Mouse (Mus musculus): ENCODE data around the gene Arhgap31.
A peak's percentile ranks its signal among the peaks of the same experiment; 100 is the strongest.
"Not testable (repeated sequence)": the region's sequence is repeated elsewhere in the genome, so short reads cannot be mapped to it uniquely, and the experiment has no call there.

Arhgap31 gene

DNA sequence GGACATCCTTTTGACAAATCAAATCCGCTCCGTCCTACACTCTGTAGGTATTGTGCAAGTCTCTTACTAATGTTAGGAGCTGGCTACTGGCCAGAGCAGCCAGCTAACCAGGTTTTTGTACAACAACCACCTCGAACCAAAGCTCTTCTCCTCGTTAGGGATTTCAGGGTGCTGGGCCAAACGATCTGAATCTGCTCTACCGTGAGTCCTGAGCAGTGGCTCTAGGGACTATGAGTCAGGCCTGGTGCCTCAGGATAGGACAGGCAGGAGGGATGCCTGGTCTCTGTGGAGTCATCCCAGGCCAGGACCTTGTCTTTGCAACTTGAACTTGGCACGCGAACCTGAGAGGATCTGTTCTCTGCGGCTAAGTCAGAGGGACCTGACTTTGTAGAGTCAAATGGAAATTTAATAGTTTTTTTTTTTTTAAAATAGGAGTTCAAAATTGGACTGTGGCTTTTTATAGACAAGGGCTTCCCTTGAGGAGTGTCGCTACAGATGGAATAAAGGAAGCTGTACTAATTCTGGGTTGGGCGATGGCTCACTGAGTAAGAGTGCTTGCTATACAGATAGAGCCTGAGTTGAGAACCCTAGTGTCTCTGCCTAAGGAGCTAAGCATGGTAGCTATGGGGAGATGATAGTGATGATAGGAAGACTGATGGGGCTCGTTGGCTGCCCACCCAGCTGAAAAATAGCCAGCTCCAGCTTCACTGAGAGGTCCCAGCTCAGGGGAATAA lies 24.4 kb downstream of the Arhgap31 start:
- no peak for DNase-seq (ENCODE audit: low spot score in 2 of 2)

GRCm38 (mm10) chr16:38687673-38688072 lies 25.4 kb downstream of the Arhgap31 start:
- no peak for DNase-seq (ENCODE audit: low spot score in 2 of 2)

GRCm38 (mm10) chr16:38683094-38683493 lies 30.0 kb downstream of the Arhgap31 start:
- DNase-seq (ENCODE audit: low spot score in 2 of 2): no peak

- DNase-seq (ENCODE audit: low spot score in 2 of 2): no peak
Measured at GRCm38 (mm10) chr16:38681313-38681712, 31.8 kb downstream of the Arhgap31 start.

DNA sequence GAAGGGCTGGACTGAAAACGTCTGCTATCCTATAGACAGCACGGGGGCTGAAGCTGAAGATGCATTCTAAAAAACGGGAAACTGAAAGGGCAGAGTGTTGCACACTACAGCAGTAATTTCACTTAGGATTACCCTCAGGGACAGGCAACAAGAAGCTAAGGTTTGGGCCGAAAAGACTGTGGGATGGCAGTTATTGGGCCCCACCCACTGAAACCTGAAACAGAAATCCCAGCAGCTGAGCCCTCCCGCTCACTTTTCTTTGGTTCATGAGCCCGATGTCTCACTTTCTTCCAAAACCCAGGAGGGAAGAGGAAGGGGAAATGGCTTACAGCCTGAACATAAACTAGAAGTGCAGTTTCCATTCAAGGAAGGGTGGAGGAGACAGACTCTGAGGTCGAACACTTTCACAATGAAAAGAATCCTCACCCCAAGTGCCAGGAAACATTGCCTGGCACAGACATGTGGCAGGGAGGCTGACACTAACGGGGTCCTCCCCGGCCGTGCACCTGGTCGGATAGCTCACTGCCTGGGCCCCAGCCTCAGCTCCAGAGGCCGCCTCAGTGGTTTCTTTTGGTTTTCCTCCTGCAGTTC lies 33.5 kb downstream of the Arhgap31 start:
- DNase-seq (ENCODE audit: low spot score in 2 of 2): no peak

- DNase-seq (ENCODE audit: low spot score in 2 of 2): no peak
Measured at GRCm38 (mm10) chr16:38678853-38679252, 34.2 kb downstream of the Arhgap31 start.

- not testable (repeated sequence) for DNase-seq (ENCODE audit: low spot score in 2 of 2)
Measured at GRCm38 (mm10) chr16:38677941-38678340, 35.1 kb downstream of the Arhgap31 start.

GRCm38 (mm10) chr16:38677171-38677570 lies 35.9 kb downstream of the Arhgap31 start:
- DNase-seq (ENCODE audit: low spot score in 2 of 2): no peak

DNA sequence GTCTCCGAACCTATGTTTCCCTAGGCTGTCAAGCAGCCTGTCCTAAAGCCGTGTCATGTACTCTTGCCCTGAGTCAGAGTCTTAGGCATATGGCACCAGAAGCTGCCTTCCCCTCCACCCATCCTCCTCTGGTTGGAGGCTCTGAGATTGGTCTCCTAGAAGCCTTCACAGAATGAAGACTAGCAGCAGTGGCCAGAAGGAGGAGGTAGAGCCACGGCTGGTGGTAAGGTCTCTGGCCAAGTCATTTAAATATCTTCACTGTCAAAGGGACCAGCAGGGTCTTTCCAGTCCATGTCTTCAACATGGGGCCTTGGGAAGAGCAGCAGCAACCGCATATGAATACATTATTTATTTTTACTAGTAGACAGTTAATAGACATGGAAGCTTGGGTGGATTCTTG lies 36.4 kb downstream of the Arhgap31 start:
- no peak for DNase-seq (ENCODE audit: low spot score in 2 of 2)

GRCm38 (mm10) chr16:38675600-38676335 lies 37.3 kb downstream of the Arhgap31 start:
- DNase-seq (ENCODE audit: low spot score in 2 of 2): no peak

- no peak for DNase-seq (ENCODE audit: low spot score in 2 of 2)
Measured at GRCm38 (mm10) chr16:38674891-38675290, 38.2 kb downstream of the Arhgap31 start.

- peak; percentile 89 to 93 for DNase-seq (ENCODE audit: low spot score in 2 of 2)
Measured at GRCm38 (mm10) chr16:38673511-38673910, 39.6 kb downstream of the Arhgap31 start.

GRCm38 (mm10) chr16:38672947-38673346 lies 40.1 kb downstream of the Arhgap31 start:
- no peak for DNase-seq (ENCODE audit: low spot score in 2 of 2)

- DNase-seq (ENCODE audit: low spot score in 2 of 2): no peak
Measured at GRCm38 (mm10) chr16:38672370-38672769, 40.7 kb downstream of the Arhgap31 start.

- DNase-seq (ENCODE audit: low spot score in 2 of 2): no peak
Measured at GRCm38 (mm10) chr16:38670621-38671390, 42.3 kb downstream of the Arhgap31 start.

GRCm38 (mm10) chr16:38668871-38669675 lies 44.0 kb downstream of the Arhgap31 start:
- DNase-seq (ENCODE audit: low spot score in 2 of 2): peak; percentile 57 to 69

DNA sequence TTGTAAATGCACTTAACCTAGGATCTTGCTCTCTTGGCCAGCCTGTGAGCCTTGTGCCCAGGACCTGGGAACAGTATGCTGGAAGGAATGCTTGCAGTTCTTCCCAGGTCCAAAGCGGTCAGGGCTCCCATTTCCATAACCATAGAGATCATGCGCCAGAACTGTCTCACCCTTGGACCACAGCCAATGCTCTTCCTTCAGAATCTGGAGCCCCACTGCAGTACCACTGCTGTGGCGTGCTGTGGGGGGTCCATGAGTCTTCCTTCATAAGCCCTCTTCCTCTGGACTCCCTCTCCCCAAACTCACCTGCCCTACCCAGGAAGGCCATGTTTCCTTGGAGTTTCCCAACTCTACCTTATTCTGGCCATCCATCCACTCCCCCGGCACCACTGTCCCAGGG lies 46.6 kb downstream of the Arhgap31 start:
- DNase-seq (ENCODE audit: low spot score in 2 of 2): no peak

DNA sequence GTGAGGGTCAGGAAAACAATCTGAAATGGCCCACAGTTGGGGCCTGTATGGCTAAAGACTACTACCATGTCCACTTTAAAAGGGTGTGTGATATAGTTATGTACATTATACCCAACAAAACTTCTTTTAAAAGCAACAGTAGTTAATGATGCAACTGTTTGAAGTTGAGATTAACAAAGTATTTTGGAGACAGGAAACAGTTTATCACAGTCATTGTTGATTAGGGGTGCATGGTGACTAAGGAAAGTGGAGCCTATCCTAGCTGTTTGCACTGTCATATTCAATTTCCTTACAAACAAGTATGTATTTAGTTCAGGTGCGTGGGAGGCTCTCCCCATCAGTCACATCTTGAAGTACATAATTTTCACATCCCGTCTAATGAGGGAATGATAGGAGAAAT lies 47.1 kb downstream of the Arhgap31 start:
- no peak for DNase-seq (ENCODE audit: low spot score in 2 of 2)

DNA sequence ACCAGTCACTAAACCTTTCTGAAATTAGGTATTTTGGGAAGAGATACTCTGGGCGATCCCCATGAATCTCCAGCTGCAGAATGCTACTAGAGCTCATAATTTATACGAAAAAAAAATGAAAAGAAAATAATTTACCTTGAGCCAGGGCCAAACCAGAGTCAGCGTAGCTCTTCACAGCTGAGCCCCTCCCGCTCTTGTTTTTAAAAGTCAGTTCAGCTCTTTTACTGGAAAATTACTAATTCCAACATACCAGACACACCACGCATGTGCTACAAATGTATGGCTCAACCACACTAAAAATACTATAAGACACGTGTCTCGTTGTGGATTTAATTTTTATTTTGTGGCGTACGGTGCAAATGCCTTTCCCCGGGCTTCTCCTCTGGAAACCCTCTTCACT lies 50.5 kb downstream of the Arhgap31 start:
- no peak for DNase-seq (ENCODE audit: low spot score in 2 of 2)

GRCm38 (mm10) chr16:38654308-38654707 lies 58.8 kb downstream of the Arhgap31 start:
- no peak for DNase-seq (ENCODE audit: low spot score in 2 of 2)

DNA sequence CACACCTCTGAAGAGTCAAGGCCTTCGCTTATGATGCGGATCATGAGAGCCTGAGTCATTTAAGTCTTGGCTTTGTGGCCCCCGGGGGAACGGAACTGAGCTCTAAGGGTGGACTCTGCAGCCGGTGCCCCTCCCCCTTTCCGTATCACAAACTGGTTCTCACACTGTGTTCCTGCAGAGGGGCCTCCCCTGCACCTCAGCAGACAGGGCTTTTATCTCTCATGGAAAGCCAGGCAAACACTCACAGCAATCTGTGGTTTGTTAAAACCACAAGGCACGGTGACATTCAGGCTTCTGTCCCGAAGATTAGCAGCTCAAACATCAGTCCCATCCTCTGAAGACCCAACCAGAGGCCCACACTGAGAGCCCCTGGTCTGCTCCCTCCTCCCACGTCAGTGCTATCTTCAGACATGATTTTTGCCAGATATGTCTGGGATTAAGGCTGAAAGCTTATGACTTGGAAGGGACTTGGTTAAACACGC lies 59.6 kb downstream of the Arhgap31 start:
- no peak for DNase-seq (ENCODE audit: low spot score in 2 of 2)

All from right cerebral cortex, postnatal 10 days (tissue).